Mouse (Mus musculus): ENCODE measurements around the gene Olfr1298. TPM values are rescaled to one million over a fixed set of nuclear protein-coding genes. Genes with fewer than 3 reads are reported as not detected.

The Olfr1298 gene
- polyA plus RNA-seq (2017; shearing (Covaris generic)), result not detected

GRCm38 (mm10) chr2:111649101-111649500, at the start of gene Olfr1298:
TSS of gene Olfr1298 (minus strand) at chr2:111649201.

DNA sequence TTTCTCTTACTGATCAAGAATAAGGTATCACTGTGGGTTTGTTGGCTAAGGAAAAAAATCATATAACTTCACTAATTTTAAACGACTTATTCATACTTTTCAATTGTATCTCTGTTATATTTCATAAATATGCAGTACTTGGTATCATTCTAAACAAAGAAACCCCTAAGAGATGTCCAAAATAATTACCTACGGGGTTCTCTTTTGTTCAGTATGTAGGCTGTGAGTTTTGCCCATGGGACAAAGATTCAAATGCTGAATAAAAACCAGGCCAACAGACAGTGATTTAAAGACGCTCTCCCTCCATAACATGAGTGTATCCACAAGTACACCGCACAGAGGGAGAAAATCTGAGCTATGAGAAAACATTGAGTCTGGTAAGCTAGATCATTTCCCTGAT, 12.1 kb upstream of the Olfr1298 start, which contains the start of gene Olfr1299:
Gene Olfr1299 (plus strand): TSS at position 301 of the 400 bp plus-strand sequence.

GRCm38 (mm10) chr2:111626397-111626796, 22.6 kb downstream of the Olfr1298 start, which contains the start of gene Olfr1297:
TSS of gene Olfr1297 (minus strand) at chr2:111626497.

Other genes with a start within 250 kb of the Olfr1298 start
- gene Olfr1286, start 226.1 kb downstream of the Olfr1298 start, polyA plus RNA-seq (2017; shearing (Covaris generic)), result not detected
- gene Olfr1287, start 200.1 kb downstream of the Olfr1298 start, polyA plus RNA-seq (2017; shearing (Covaris generic)), result not detected
- gene Olfr1288, start 175.1 kb downstream of the Olfr1298 start, polyA plus RNA-seq (2017; shearing (Covaris generic)), result not detected
- not detected for gene Olfr1289, start 168.4 kb downstream of the Olfr1298 start, polyA plus RNA-seq (2017; shearing (Covaris generic))
- gene Olfr1290, start 155.4 kb downstream of the Olfr1298 start, polyA plus RNA-seq (2017; shearing (Covaris generic)), result not detected
- gene Olfr1291-ps1, start 152.0 kb downstream of the Olfr1298 start, polyA plus RNA-seq (2017; shearing (Covaris generic)), result 0.10 TPM
- gene Olfr1293-ps, start 124.0 kb downstream of the Olfr1298 start, polyA plus RNA-seq (2017; shearing (Covaris generic)), result not detected
- gene Olfr1294, start 108.9 kb downstream of the Olfr1298 start, polyA plus RNA-seq (2017; shearing (Covaris generic)), result not detected
- not detected for gene Olfr1295, start 79.5 kb downstream of the Olfr1298 start, polyA plus RNA-seq (2017; shearing (Covaris generic))
- gene Olfr1297, start 22.7 kb downstream of the Olfr1298 start, polyA plus RNA-seq (2017; shearing (Covaris generic)), result not detected
- gene Olfr1299, start 12.2 kb upstream of the Olfr1298 start, polyA plus RNA-seq (2017; shearing (Covaris generic)), result not detected
- gene Olfr1301, start 101.8 kb upstream of the Olfr1298 start, polyA plus RNA-seq (2017; shearing (Covaris generic)), result not detected
- not detected for gene Olfr1302, start 128.2 kb upstream of the Olfr1298 start, polyA plus RNA-seq (2017; shearing (Covaris generic))
- gene Olfr1303, start 171.1 kb upstream of the Olfr1298 start, polyA plus RNA-seq (2017; shearing (Covaris generic)), result not detected
- gene Olfr1305, start 227.9 kb upstream of the Olfr1298 start, polyA plus RNA-seq (2017; shearing (Covaris generic)), result not detected

Measured in effector memory CD4-positive, alpha-beta T cell, adult 7 months (primary cell).